ENCODE assay signal across 10 mouse cellular contexts in the genomic region with DNA sequence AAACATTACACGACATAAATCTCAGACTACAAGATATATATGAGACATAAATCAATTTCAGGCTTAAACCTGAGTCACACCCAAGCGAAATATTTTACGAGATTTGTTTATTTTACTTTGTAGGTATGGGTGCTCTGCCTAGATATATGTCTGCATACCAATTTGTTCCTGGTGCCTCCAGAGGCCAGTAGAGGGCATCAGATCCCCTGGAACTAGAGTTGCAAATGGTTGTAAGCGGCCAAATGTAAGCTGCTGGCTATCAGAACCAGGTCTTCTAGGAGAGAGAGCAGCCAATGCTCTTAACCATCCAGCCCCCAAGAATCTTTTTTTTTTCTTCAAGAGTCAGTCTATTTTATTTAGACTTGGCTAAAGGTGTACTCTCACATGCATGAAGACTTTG. TPM values are rescaled to one million over a fixed set of nuclear protein-coding genes. Genes with fewer than 3 reads are reported as not detected.
DNase-seq lines count a peak whose midpoint lies in the region; ATAC-seq and TF ChIP-seq lines count a peak whose summit lies in the region.
"Had no signal": no experiment of that assay in that cellular context is flagged by ENCODE, and none has a peak within 500 bp of the region (broad histone marks: within the 10 kb centered on the region; RNA-seq: fewer than 3 reads in every experiment).

No protein-coding gene starts in this region.

- peaks cover 28% of the 10 kb centered on the region for H3K36me3 ChIP-seq in thymus, adult 2 months (ENCODE audit: control insufficient read depth, insufficient read depth, low read length)
- peaks cover 91% of the 10 kb centered on the region for H3K36me3 ChIP-seq in limb, embryonic 14.5 days (ENCODE audit: control insufficient read depth, insufficient read depth, low read length)

- H3K9me3 ChIP-seq in limb, embryonic 14.5 days (ENCODE audit: control insufficient read depth, low read length) = no peaks in the 10 kb centered on the region
- H3K9me3 ChIP-seq: heart, embryonic 13.5 days; lung, embryonic 15.5 days had no signal

- no peak overlapping the region for H3K4me2 ChIP-seq in limb, embryonic 14.5 days (replicated peaks; ENCODE audit: low read depth, low read length, severe bottlenecking)
- H3K4me2 ChIP-seq: heart, embryonic 13.5 days; lung, embryonic 15.5 days had no signal

- WGBS in thymus, adult 2 months = 96% methylated on average over 4 of the region's 4 CpGs
- WGBS in limb, embryonic 14.5 days = 82% methylated on average over 4 of the region's 4 CpGs

- no peak for TF ChIP-seq CTCF in thymus, adult 2 months (IDR thresholded peaks at IDR 0.05; ENCODE audit: borderline replicate concordance, control insufficient read depth, extremely low read depth, insufficient read depth, low read length, poor library complexity)

- no peaks in the 10 kb centered on the region for H3K27me3 ChIP-seq in thymus, adult 2 months (ENCODE audit: control insufficient read depth, insufficient read depth, low read length)
- no peaks in the 10 kb centered on the region for H3K27me3 ChIP-seq in limb, embryonic 14.5 days (ENCODE audit: control insufficient read depth, insufficient read depth, low read length)
- H3K27me3 ChIP-seq: heart, embryonic 13.5 days; lung, embryonic 15.5 days had no signal

- no peaks in the 10 kb centered on the region for H3K4me1 ChIP-seq in thymus, adult 2 months (replicated peaks; ENCODE audit: control insufficient read depth, insufficient read depth, low read length)
- H3K4me1 ChIP-seq in limb, embryonic 14.5 days (ENCODE audit: control insufficient read depth, insufficient read depth, low read length) = no peaks in the 10 kb centered on the region
- H3K4me1 ChIP-seq: lung, embryonic 15.5 days had no signal

- H3K27ac ChIP-seq in thymus, adult 2 months (ENCODE audit: control insufficient read depth, insufficient read depth, low read length) = no peak overlapping the region
- H3K27ac ChIP-seq in limb, embryonic 14.5 days (replicated peaks; ENCODE audit: low read depth, low read length) = no peak overlapping the region
- H3K27ac ChIP-seq: heart, embryonic 13.5 days; lung, embryonic 15.5 days had no signal

- no peak for ATAC-seq in limb, embryonic 14.5 days (ENCODE audit: low FRiP score, low read depth)
- no peak for ATAC-seq in erythroid progenitor cell, adult 5-6 weeks (replicated peaks; ENCODE audit: low FRiP score, poor library complexity, severe bottlenecking)

- TF ChIP-seq POLR2A in thymus, adult 2 months (IDR thresholded peaks at IDR 0.05; ENCODE audit: control insufficient read depth, extremely low read depth, insufficient read depth, low read length, poor library complexity) = no peak
- no peak for TF ChIP-seq POLR2A in limb, embryonic 14.5 days (IDR thresholded peaks at IDR 0.05; ENCODE audit: borderline replicate concordance, extremely low read depth, insufficient read depth, insufficient read length)

- peak; percentile 49 to 57 for DNase-seq in cerebellum, postnatal 10 days
- DNase-seq in cerebellum, adult 9-10 months = no peak
- DNase-seq in thymus, adult 2 months = peak; percentile 24
- DNase-seq in thymus, adult 18-20 months = no peak
- peak; percentile 9 for DNase-seq in limb, embryonic 14.5 days (ENCODE audit: low spot score)
- peak; percentile 53 for DNase-seq in thymus, postnatal 4 days
- no peak for DNase-seq in gastrocnemius, postnatal 4 days (ENCODE audit: low spot score in 2 of 2)

- H3K9ac ChIP-seq in limb, embryonic 14.5 days (ENCODE audit: low read depth, low read length, severe bottlenecking) = no peak overlapping the region
- H3K9ac ChIP-seq: heart, embryonic 13.5 days; lung, embryonic 15.5 days had no signal

- H3K4me3 ChIP-seq in thymus, adult 2 months (ENCODE audit: control insufficient read depth, insufficient read depth, low read length) = no peak overlapping the region
- no peak overlapping the region for H3K4me3 ChIP-seq in limb, embryonic 14.5 days (replicated peaks; ENCODE audit: low read length)
- H3K4me3 ChIP-seq: heart, embryonic 13.5 days; lung, embryonic 15.5 days had no signal

RNA-seq across cellular contexts. Expression of gene St14, which starts 28.3 kb away (rescaled TPM):
- 13.8 and 15.8 TPM in 2 replicates for polyA plus RNA-seq in thymus, adult 2 months (2012; rRNA removed)
- 7.8 and 8.4 TPM in 2 replicates for polyA plus RNA-seq in limb, embryonic 14.5 days (2012; rRNA removed)
- polyA plus RNA-seq in limb, embryonic 14.5 days (2014; fragmentation: Nextera tagmentation; extraction: Ambion mirVana) = 11.4 and 12.3 TPM in 2 replicates
- total RNA-seq in erythroid progenitor cell, adult 5-6 weeks (2015; ENCODE audit: low replicate concordance) = 0.36 TPM in 1 of 2 replicates, not detected in the other
- total RNA-seq in erythroid progenitor cell, adult 5-6 weeks (2017; ENCODE audit: low replicate concordance) = 0.90 TPM in 1 of 2 replicates, not detected in the other
- total RNA-seq in gastrocnemius, postnatal 4 days (2021) = under 1 TPM; 0.54 to 0.73 TPM

RNA-seq across cellular contexts. Expression of gene Aplp2, which starts 51.7 kb away (rescaled TPM):
- polyA plus RNA-seq in thymus, adult 2 months (2012; rRNA removed) = 163 and 188 TPM in 2 replicates
- polyA plus RNA-seq in limb, embryonic 14.5 days (2012; rRNA removed) = 228 and 253 TPM in 2 replicates
- polyA plus RNA-seq in limb, embryonic 14.5 days (2014; fragmentation: Nextera tagmentation; extraction: Ambion mirVana) = 202 and 203 TPM in 2 replicates
- total RNA-seq in erythroid progenitor cell, adult 5-6 weeks (2015; ENCODE audit: low replicate concordance) = 268 and 297 TPM in 2 replicates
- 307 and 428 TPM in 2 replicates for total RNA-seq in erythroid progenitor cell, adult 5-6 weeks (2017; ENCODE audit: low replicate concordance)
- total RNA-seq in gastrocnemius, postnatal 4 days (2021) = 100 to 1,000 TPM; 138 to 143 TPM

Comparison
In these comparisons a context has a peak if more than half of its experiments do, and no peak if none do; other contexts are left out.
1. DNase-seq: peak in cerebellum, postnatal 10 days (2 of 2), thymus, adult 2 months (single experiment), limb, embryonic 14.5 days (single experiment) and thymus, postnatal 4 days (single experiment); none in cerebellum, adult 9-10 months (single experiment), thymus, adult 18-20 months (0 of 2) and gastrocnemius, postnatal 4 days (0 of 2).